Mouse (Mus musculus) adrenal gland, postnatal 0 days (tissue): ENCODE results near the gene Lfng. TPM values are rescaled to one million over a fixed set of nuclear protein-coding genes. Genes with fewer than 3 reads are reported as not detected.

Source experiments
- polyA plus RNA-seq: library from polyadenylated mRNA; unstranded; fragments of >200 nt; fragmentation: Nextera tagmentation; extraction: Ambion mirVana; gene quantifications from 2 replicates; pipeline ENCODE4 v1.2.1, GENCODE M21; 2015

The Lfng gene
- polyA plus RNA-seq: 8.7 and 10.1 TPM in 2 replicates

DNA sequence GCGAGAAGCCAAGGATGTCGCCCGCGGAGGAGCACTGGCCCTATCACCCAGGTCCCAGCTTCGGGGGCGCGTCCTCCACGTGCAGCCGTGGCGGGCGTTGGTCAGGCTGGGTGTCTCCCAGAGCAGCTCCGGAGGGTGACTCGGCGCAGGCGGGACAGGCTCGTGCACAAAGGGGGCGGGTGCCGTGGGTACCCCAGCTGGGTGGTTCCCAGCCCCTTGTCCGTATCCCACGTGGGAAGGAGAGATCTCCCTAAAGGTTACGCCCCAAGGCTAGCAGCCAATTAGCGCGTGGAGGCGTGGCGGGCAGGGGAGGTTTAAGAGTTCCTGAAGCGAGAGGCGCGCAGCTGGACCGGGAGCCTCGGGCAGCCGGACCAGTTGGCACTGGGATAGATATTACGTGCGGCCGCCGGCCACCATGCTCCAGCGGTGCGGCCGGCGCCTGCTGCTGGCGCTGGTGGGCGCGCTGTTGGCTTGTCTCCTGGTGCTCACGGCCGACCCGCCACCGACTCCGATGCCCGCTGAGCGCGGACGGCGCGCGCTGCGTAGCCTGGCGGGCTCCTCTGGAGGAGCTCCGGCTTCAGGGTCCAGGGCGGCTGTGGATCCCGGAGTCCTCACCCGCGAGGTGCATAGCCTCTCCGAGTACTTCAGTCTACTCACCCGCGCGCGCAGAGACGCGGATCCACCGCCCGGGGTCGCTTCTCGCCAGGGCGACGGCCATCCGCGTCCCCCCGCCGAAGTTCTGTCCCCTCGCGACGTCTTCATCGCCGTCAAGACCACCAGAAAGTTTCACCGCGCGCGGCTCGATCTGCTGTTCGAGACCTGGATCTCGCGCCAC, at the start of gene Lfng:
TSS of gene Lfng (plus strand) at position 320 of the 835 bp plus-strand sequence.

GRCm38 (mm10) chr5:140564896-140565295, 42.2 kb upstream of the Lfng start, which contains the start of gene Grifin:
Grifin (minus strand) TSS chr5:140565071.

DNA sequence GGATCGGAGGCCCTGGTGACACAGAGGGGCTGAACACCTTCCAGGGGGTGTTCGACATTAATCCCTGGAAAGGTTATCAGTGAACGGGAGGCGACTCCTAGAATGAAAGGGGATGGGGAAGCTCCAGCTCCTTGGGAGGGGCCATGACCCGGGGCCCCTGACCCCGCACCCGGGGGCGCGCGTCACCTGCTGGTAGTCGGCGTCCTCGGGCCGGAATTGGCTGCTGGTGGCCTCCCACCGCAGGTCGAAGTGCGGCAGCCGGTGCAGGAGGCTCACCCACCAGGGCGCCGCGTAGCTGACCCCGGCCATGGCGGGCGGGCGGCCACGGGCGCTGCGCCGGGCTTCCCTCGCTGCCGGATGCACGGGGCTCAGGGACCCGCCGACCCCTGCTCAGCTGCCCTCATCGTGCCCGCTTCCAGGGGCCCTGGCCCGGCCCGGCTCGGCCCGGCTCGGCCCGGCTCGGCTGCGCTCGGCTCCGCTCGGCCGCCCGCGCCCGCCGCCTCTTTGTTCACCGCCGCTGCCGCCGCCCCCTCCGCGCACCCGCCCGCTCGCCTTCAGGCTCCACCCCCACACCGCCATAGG, 41.5 kb downstream of the Lfng start, which contains the start of gene Ttyh3:
TSS of gene Ttyh3 (minus strand) at position 513 of the 582 bp plus-strand sequence.

Other genes starting within 250 kb of the Lfng start
- 16.3 and 16.6 TPM in 2 replicates for gene Snx8, start 218.1 kb upstream of the Lfng start, polyA plus RNA-seq
- 68.2 and 81.5 TPM in 2 replicates for gene Eif3b, start 188.0 kb upstream of the Lfng start, polyA plus RNA-seq
- 0.08 TPM in 1 of 2 replicates, not detected in the other for gene Gm4869, start 161.7 kb upstream of the Lfng start, polyA plus RNA-seq
- 12.0 and 14.4 TPM in 2 replicates for gene Chst12, start 101.8 kb upstream of the Lfng start, polyA plus RNA-seq
- gene Grifin, start 42.2 kb upstream of the Lfng start, polyA plus RNA-seq: not detected in 2 replicates
- gene Ttyh3, start 41.7 kb downstream of the Lfng start, polyA plus RNA-seq: 41.8 and 46.5 TPM in 2 replicates
- 14.2 and 18.9 TPM in 2 replicates for gene Iqce, start 95.1 kb downstream of the Lfng start, polyA plus RNA-seq
- 12.2 and 17.4 TPM in 2 replicates for gene Brat1, start 97.7 kb downstream of the Lfng start, polyA plus RNA-seq
- gene Amz1, start 116.8 kb downstream of the Lfng start, polyA plus RNA-seq: 0.90 and 1.3 TPM in 2 replicates
- gene Gna12, start 223.1 kb downstream of the Lfng start, polyA plus RNA-seq: 47.7 and 68.8 TPM in 2 replicates